Mouse (Mus musculus) heart, adult 2 months (tissue): ENCODE measurements around the gene Ano8. TPM values are rescaled to one million over a fixed set of nuclear protein-coding genes. Genes with fewer than 3 reads are reported as not detected.

Experiments
- DNase-seq, 2 experiments: peaks; one replicate each; pipeline ENCODE4 v3.0.0; 2021
- H3K27ac ChIP-seq: fragments of 200-600 bp; 2 replicates; pipeline ENCODE4 v1.8.1; 2022
- H3K27me3 ChIP-seq: fragments of 200-500 bp; 2 replicates; pipeline ENCODE4 v1.6.1; 2012; ENCODE audit warnings: mild to moderate bottlenecking, low read length, inconsistent platforms, mixed read lengths; ENCODE audit not compliant: control insufficient read depth, insufficient read depth
- H3K36me3 ChIP-seq: fragments of 200-500 bp; 2 replicates; pipeline ENCODE4 v1.6.1; 2012; ENCODE audit warnings: low read length, inconsistent platforms; ENCODE audit not compliant: control insufficient read depth, insufficient read depth
- H3K4me1 ChIP-seq: fragments of 200-500 bp; 2 replicates; pipeline ENCODE4 v1.6.1; 2011; ENCODE audit warnings: low read length; ENCODE audit not compliant: control insufficient read depth, insufficient read depth
- H3K4me3 ChIP-seq: fragments of 200-600 bp; 2 replicates; pipeline ENCODE4 v1.8.1; 2022
- H3K79me2 ChIP-seq: fragments of 200-500 bp; replicated peaks from 2 replicates; pipeline ENCODE4 v1.6.1; 2012; ENCODE audit warnings: mild to moderate bottlenecking, inconsistent platforms, low read length, moderate library complexity, mixed read lengths; ENCODE audit not compliant: control insufficient read depth, insufficient read depth
- H3K9ac ChIP-seq: fragments of 200-500 bp; 2 replicates; pipeline ENCODE4 v1.6.1; 2012; ENCODE audit warnings: low read depth, mild to moderate bottlenecking, control low read depth, inconsistent platforms, low read length, mixed read lengths
- CTCF ChIP-seq: fragments of 200-600 bp; IDR thresholded peaks from 2 replicates; pipeline ENCODE4 v1.8.1; 2022; ENCODE audit warnings: antibody characterized with exemption, mild to moderate bottlenecking, moderate library complexity
- EP300 ChIP-seq: fragments of 200-500 bp; IDR thresholded peaks from 2 replicates; pipeline ENCODE4 v1.6.1; 2011; ENCODE audit warnings: low read depth, low read length, control low read depth; ENCODE audit not compliant: insufficient read depth
- POLR2A ChIP-seq: fragments of 200-500 bp; IDR thresholded peaks from 2 replicates; pipeline ENCODE4 v1.6.1; 2011; ENCODE audit warnings: mild to moderate bottlenecking, low read depth, low read length, control low read depth; ENCODE audit not compliant: insufficient read depth
- WGBS: fragments of 180-500 bp; shearing (Covaris S2); methylation state at CpG from one replicate; pipeline ENCODE4 v1.1.7; 2018; 5-methylcytosine and 5-hydroxymethylcytosine counted together
- intact Hi-C: fragments of 180-260 bp; cut with DNase I; formaldehyde crosslinking; loops from one replicate; pipeline ENCODE4 v1.15.1; 2025
- polyA plus RNA-seq: library from polyadenylated mRNA; depleted of rRNA; stranded (reverse); fragments of >200 nt; gene quantifications from 2 replicates; pipeline ENCODE4 v1.2.3, GENCODE M21; 2012
- total RNA-seq, 2 experiments: library from RNA; stranded (reverse); gene quantifications; 2 replicates each; pipeline ENCODE4 v1.2.3; 2021

Ano8 gene
- total and polyA plus RNA-seq, 3 experiments: 15.3 to 16.3 (median 15.6) TPM

- Histone ChIP-seq H3K9ac (no peak overlapping the region), H3K27me3 (no peaks in the 10 kb centered on the region), H3K4me3 (no peak overlapping the region; the same call in 1 of the 2 replicates), H3K79me2 (no peaks in the 10 kb centered on the region; the same call in 1 of the 2 replicates), H3K4me1 (peaks cover 7% of the 10 kb centered on the region), H3K36me3 (no peaks in the 10 kb centered on the region), H3K27ac (no peak overlapping the region)
- intact Hi-C loops: no loop called here
- TF ChIP-seq CTCF (no peak), POLR2A (no peak), EP300 (no peak)
- DNase-seq: no peak
- WGBS: 96% methylated on average over 19 of the region's 19 CpGs
Measured at GRCm38 (mm10) chr8:71484736-71485135, 1.0 kb downstream of the Ano8 start.

- Histone ChIP-seq H3K4me1 (peaks cover 5% of the 10 kb centered on the region), H3K36me3 (no peaks in the 10 kb centered on the region), H3K27me3 (no peaks in the 10 kb centered on the region), H3K27ac (no peak overlapping the region), H3K9ac (no peak overlapping the region), H3K79me2 (no peaks in the 10 kb centered on the region), H3K4me3 (no peak overlapping the region)
- WGBS: 71% methylated on average over 8 of the region's 8 CpGs
- no peak for TF ChIP-seq POLR2A
- no peak for TF ChIP-seq EP300
- TF ChIP-seq CTCF: no peak
- no peak for DNase-seq
- intact Hi-C loops: no loop called here
Measured at GRCm38 (mm10) chr8:71483932-71484331, 1.8 kb downstream of the Ano8 start.

- Histone ChIP-seq H3K4me1 (peaks cover 3% of the 10 kb centered on the region), H3K27ac (no peak overlapping the region), H3K79me2 (no peaks in the 10 kb centered on the region), H3K27me3 (no peaks in the 10 kb centered on the region), H3K36me3 (no peaks in the 10 kb centered on the region), H3K4me3 (no peak overlapping the region), H3K9ac (no peak overlapping the region)
- DNase-seq: peak in 1 of 2 experiments; percentile 16
- intact Hi-C loops: no loop called here
- TF ChIP-seq POLR2A: no peak
- no peak for TF ChIP-seq EP300
- no peak for TF ChIP-seq CTCF
- 95% methylated on average over 11 of the region's 11 CpGs for WGBS
Measured at GRCm38 (mm10) chr8:71478943-71479342, 6.8 kb downstream of the Ano8 start.

GRCm38 (mm10) chr8:71477196-71477845 is 8.4 kb downstream of the Ano8 start:
- 63% methylated on average over 14 of the region's 14 CpGs for WGBS
- Histone ChIP-seq H3K79me2 (no peaks in the 10 kb centered on the region), H3K36me3 (no peaks in the 10 kb centered on the region), H3K4me1 (peaks cover 3% of the 10 kb centered on the region), H3K9ac (no peak overlapping the region), H3K4me3 (peak overlapping the region; percentile 65), H3K27ac (peak overlapping the region; percentile 91), H3K27me3 (no peaks in the 10 kb centered on the region)
- DNase-seq: no peak
- no peak for TF ChIP-seq POLR2A
- no peak for TF ChIP-seq EP300
- peak; percentile 55 for TF ChIP-seq CTCF
- intact Hi-C loops: no loop called here

GRCm38 (mm10) chr8:71476099-71476940 is 9.4 kb downstream of the Ano8 start:
- DNase-seq: peak; percentile 88 to 92
- peak overlapping the region; percentile 91 for H3K27ac ChIP-seq
- peak overlapping the region; percentile 65 for H3K4me3 ChIP-seq
- peaks cover 3% of the 10 kb centered on the region for H3K4me1 ChIP-seq
- no peaks in the 10 kb centered on the region for H3K36me3 ChIP-seq
- peak overlapping the region; percentile 95 for H3K9ac ChIP-seq
- no peaks in the 10 kb centered on the region for H3K79me2 ChIP-seq
- intact Hi-C loops: no loop called here
- H3K27me3 ChIP-seq: no peaks in the 10 kb centered on the region
- under 1% methylated on average over 120 of the region's 121 CpGs for WGBS
- peak; percentile 50 for TF ChIP-seq CTCF
- no peak for TF ChIP-seq POLR2A

GRCm38 (mm10) chr8:71475702-71476075 is 10.1 kb downstream of the Ano8 start:
- Histone ChIP-seq H3K4me3 (peak overlapping the region; percentile 65), H3K4me1 (peaks cover 3% of the 10 kb centered on the region), H3K36me3 (no peaks in the 10 kb centered on the region), H3K27ac (peak overlapping the region; percentile 91), H3K27me3 (no peaks in the 10 kb centered on the region), H3K9ac (0 out of 2 replicates have a peak overlapping the region, but pooled peaks have one; percentile 14), H3K79me2 (no peaks in the 10 kb centered on the region; the same call in 1 of the 2 replicates)
- 28% methylated on average over 4 of the region's 4 CpGs for WGBS
- DNase-seq: peak in 1 of 2 experiments; percentile 39
- TF ChIP-seq POLR2A (no peak), CTCF (no peak), EP300 (no peak)
- intact Hi-C loops: no loop called here
